Mouse (Mus musculus): Measurements from ENCODE around the gene Psmb9. TPM values are rescaled to one million over a fixed set of nuclear protein-coding genes. Genes with fewer than 3 reads are reported as not detected.

The Psmb9 gene
- polyA plus RNA-seq, 1 experiment from 2014 or later, result 5.9 TPM

- H3K9me3 ChIP-seq (replicated peaks; ENCODE audit: low read length), result no peaks in the 10 kb centered on the region
- ATAC-seq (replicated peaks; ENCODE audit: low FRiP score, low read depth) (no peak), DNase-seq (ENCODE audit: low spot score) (no peak)
- H3K4me1 ChIP-seq (replicated peaks; ENCODE audit: insufficient read depth, low read length), result no peaks in the 10 kb centered on the region; the same call in 1 of the 2 replicates
- 78% methylated on average over 5 of the region's 5 CpGs for WGBS
- peak within 1 kb of the TSS; percentile 96 for H3K4me2 ChIP-seq (ENCODE audit: low read length)
- H3K27me3 ChIP-seq (ENCODE audit: insufficient read depth, low read length), result no peaks in the 10 kb centered on the region; the same call in 1 of the 2 replicates
- H3K27ac ChIP-seq, result peak within 1 kb of the TSS; percentile 6; the same call in 1 of the 2 replicates
- H3K36me3 ChIP-seq (ENCODE audit: insufficient read depth, low read length), result no peaks in the 10 kb centered on the region
- no peak for TF ChIP-seq CTCF (IDR thresholded peaks at IDR 0.05; ENCODE audit: low read depth)
- H3K9ac ChIP-seq (ENCODE audit: low read depth, low read length), result peak within 1 kb of the TSS; percentile 77
- peak within 1 kb of the TSS; percentile 82 for H3K4me3 ChIP-seq (replicated peaks; ENCODE audit: low read depth, low read length)
These were observed 15.9 kb upstream of the Psmb9 start, which contains the start of gene Tap2 for GRCm38 (mm10) chr17:34203444-34203843. Gene Tap2, plus strand, starts transcription at chr17:34203527.

DNA sequence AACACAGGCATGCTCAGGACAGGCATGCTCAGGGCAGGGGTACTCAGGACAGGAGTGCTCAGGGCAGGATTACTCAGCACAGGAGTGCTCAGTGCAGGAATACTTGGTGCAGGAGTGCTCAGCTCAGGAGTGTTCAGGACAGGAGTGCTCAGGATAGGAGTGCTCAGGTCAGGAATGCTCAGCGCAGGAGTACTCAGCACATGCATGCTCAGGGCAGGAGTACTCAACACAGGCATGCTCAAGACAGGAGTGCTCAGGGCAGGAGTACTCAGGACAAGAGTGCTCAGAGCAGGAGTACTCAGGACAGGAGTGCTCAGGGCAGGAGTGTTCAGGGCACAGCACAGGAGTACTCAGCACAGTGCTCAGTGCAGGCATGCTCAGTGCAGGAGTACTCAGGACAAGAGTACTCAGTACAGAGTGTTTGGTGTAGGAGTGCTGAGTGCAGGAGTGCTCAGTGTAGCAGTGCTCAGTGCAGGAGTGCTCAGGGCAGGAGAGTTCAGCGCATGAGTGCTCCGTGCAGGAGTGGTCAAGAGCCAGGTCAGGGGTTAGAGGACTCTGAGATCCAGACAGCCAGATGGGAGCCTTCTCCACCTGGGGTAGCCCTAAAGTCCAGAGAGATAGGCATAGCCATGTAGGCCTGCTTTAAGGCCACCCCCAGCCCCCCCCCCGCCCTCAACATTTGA lies 15.3 kb upstream of the Psmb9 start:
- H3K4me2 ChIP-seq (ENCODE audit: low read length), result no peak overlapping the region
- H3K27me3 ChIP-seq (ENCODE audit: insufficient read depth, low read length), result no peaks in the 10 kb centered on the region; the same call in 1 of the 2 replicates
- no peak overlapping the region for H3K4me3 ChIP-seq (replicated peaks; ENCODE audit: low read depth, low read length)
- no peaks in the 10 kb centered on the region for H3K9me3 ChIP-seq (replicated peaks; ENCODE audit: low read length)
- no peaks in the 10 kb centered on the region for H3K36me3 ChIP-seq (ENCODE audit: insufficient read depth, low read length)
- TF ChIP-seq CTCF (IDR thresholded peaks at IDR 0.05; ENCODE audit: low read depth), result no peak
- DNase-seq (ENCODE audit: low spot score) (no peak), ATAC-seq (replicated peaks; ENCODE audit: low FRiP score, low read depth) (no peak; the same call in 1 of the 2 replicates)
- no peak overlapping the region for H3K9ac ChIP-seq (ENCODE audit: low read depth, low read length)
- WGBS, result 80% methylated on average over 4 of the region's 4 CpGs
- H3K4me1 ChIP-seq (replicated peaks; ENCODE audit: insufficient read depth, low read length), result no peaks in the 10 kb centered on the region; the same call in 1 of the 2 replicates
- H3K27ac ChIP-seq, result no peak overlapping the region

DNA sequence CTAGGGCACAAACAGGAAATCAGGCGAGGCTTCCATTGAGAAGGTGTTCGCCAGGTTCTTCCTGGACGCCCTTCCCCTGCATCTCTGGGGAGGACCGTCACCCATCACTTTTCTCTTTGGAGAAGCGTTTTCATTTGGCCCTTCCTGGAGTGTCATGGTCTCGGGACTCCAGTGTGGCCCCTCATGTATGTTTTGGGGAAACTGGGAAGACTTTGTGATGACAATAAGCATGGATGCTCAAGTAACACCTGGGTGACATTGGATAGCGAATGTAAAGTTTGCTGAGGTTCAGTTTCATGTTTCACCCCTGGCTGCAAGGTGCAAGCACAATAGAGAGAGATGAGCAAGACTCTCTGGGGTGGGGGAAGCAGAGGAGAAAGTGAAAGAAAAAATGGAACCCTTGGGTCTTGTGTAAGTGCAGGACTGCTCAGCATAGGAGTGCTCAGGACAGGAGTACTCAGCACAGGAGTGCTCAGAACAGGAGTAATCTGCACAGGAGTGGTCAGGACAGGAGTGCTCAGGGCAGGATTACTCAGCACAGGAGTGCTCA lies 14.0 kb upstream of the Psmb9 start:
- Histone ChIP-seq H3K9ac (ENCODE audit: low read depth, low read length) (no peak overlapping the region), H3K4me3 (replicated peaks; ENCODE audit: low read depth, low read length) (no peak overlapping the region), H3K36me3 (ENCODE audit: insufficient read depth, low read length) (no peaks in the 10 kb centered on the region), H3K4me1 (replicated peaks; ENCODE audit: insufficient read depth, low read length) (no peaks in the 10 kb centered on the region; the same call in 1 of the 2 replicates), H3K9me3 (replicated peaks; ENCODE audit: low read length) (no peaks in the 10 kb centered on the region), H3K4me2 (ENCODE audit: low read length) (no peak overlapping the region), H3K27ac (no peak overlapping the region), H3K27me3 (ENCODE audit: insufficient read depth, low read length) (peaks cover 2% of the 10 kb centered on the region)
- no peak for DNase-seq (ENCODE audit: low spot score)
- ATAC-seq (replicated peaks; ENCODE audit: low FRiP score, low read depth), result no peak
- WGBS, result 66% methylated on average over 7 of the region's 7 CpGs
- no peak for TF ChIP-seq CTCF (IDR thresholded peaks at IDR 0.05; ENCODE audit: low read depth)

- WGBS, result 86% methylated on average over 16 of the region's 16 CpGs
- no peak overlapping the region for H3K9ac ChIP-seq (ENCODE audit: low read depth, low read length)
- H3K27ac ChIP-seq, result no peak overlapping the region
- H3K27me3 ChIP-seq (ENCODE audit: insufficient read depth, low read length), result peaks cover 8% of the 10 kb centered on the region
- H3K36me3 ChIP-seq (ENCODE audit: insufficient read depth, low read length), result no peaks in the 10 kb centered on the region
- no peak for TF ChIP-seq CTCF (IDR thresholded peaks at IDR 0.05; ENCODE audit: low read depth)
- no peak for ATAC-seq (replicated peaks; ENCODE audit: low FRiP score, low read depth)
- no peak overlapping the region for H3K4me3 ChIP-seq (replicated peaks; ENCODE audit: low read depth, low read length)
- no peaks in the 10 kb centered on the region for H3K9me3 ChIP-seq (replicated peaks; ENCODE audit: low read length)
- H3K4me2 ChIP-seq (ENCODE audit: low read length), result no peak overlapping the region
- H3K4me1 ChIP-seq (replicated peaks; ENCODE audit: insufficient read depth, low read length), result no peaks in the 10 kb centered on the region; the same call in 1 of the 2 replicates
- no peak for DNase-seq (ENCODE audit: low spot score)
These were observed 13.4 kb upstream of the Psmb9 start for GRCm38 (mm10) chr17:34200772-34201505.

GRCm38 (mm10) chr17:34200047-34200446 lies 12.5 kb upstream of the Psmb9 start:
- Histone ChIP-seq H3K4me3 (replicated peaks; ENCODE audit: low read depth, low read length) (no peak overlapping the region), H3K9me3 (replicated peaks; ENCODE audit: low read length) (no peaks in the 10 kb centered on the region), H3K27me3 (ENCODE audit: insufficient read depth, low read length) (peaks cover 8% of the 10 kb centered on the region), H3K4me2 (ENCODE audit: low read length) (no peak overlapping the region), H3K9ac (ENCODE audit: low read depth, low read length) (no peak overlapping the region), H3K36me3 (ENCODE audit: insufficient read depth, low read length) (no peaks in the 10 kb centered on the region), H3K4me1 (replicated peaks; ENCODE audit: insufficient read depth, low read length) (no peaks in the 10 kb centered on the region; the same call in 1 of the 2 replicates), H3K27ac (no peak overlapping the region)
- DNase-seq (ENCODE audit: low spot score), result no peak
- TF ChIP-seq CTCF (IDR thresholded peaks at IDR 0.05; ENCODE audit: low read depth), result no peak
- no peak for ATAC-seq (replicated peaks; ENCODE audit: low FRiP score, low read depth)
- WGBS, result 88% methylated on average over 10 of the region's 10 CpGs

DNA sequence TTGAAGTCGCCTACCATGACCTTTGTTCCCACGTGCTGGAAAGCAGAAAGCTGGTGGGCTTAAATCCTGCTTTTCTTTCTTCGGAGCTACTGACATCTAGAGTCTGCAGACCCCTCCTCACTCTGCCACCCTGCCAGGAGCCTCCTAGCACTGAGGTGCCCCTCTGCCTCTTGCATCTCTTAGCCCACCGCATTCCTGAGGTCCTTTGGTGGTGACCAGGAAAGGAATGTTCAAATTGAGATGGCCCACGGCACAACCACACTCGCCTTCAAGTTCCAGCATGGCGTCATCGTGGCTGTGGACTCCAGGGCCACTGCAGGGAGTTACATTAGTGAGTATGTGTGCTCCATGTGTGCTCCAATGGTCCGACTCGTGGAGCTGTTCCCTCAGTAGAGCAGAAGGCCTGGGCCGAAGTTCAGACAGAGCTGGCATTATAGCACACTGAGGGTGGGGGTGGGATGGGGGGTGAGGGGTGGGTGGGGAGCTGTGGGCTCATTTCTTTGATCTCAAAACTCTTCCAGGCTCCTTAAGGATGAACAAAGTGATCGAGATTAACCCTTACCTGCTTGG lies 11.6 kb upstream of the Psmb9 start:
- Histone ChIP-seq H3K9ac (ENCODE audit: low read depth, low read length) (no peak overlapping the region), H3K4me2 (ENCODE audit: low read length) (peak overlapping the region; percentile 78; the same call in 1 of the 2 replicates), H3K4me1 (replicated peaks; ENCODE audit: insufficient read depth, low read length) (no peaks in the 10 kb centered on the region), H3K36me3 (ENCODE audit: insufficient read depth, low read length) (0 out of 2 replicates have a peak, but pooled peaks cover 4% of the 10 kb centered on the region), H3K27me3 (ENCODE audit: insufficient read depth, low read length) (peaks cover 8% of the 10 kb centered on the region), H3K4me3 (replicated peaks; ENCODE audit: low read depth, low read length) (no peak overlapping the region), H3K9me3 (replicated peaks; ENCODE audit: low read length) (no peaks in the 10 kb centered on the region), H3K27ac (no peak overlapping the region)
- DNase-seq (ENCODE audit: low spot score), result no peak
- WGBS, result 70% methylated on average over 12 of the region's 12 CpGs
- ATAC-seq (replicated peaks; ENCODE audit: low FRiP score, low read depth), result no peak
- no peak for TF ChIP-seq CTCF (IDR thresholded peaks at IDR 0.05; ENCODE audit: low read depth)
